Comparison of ENCODE assay signal across 20 mouse cellular contexts in the genomic region with DNA sequence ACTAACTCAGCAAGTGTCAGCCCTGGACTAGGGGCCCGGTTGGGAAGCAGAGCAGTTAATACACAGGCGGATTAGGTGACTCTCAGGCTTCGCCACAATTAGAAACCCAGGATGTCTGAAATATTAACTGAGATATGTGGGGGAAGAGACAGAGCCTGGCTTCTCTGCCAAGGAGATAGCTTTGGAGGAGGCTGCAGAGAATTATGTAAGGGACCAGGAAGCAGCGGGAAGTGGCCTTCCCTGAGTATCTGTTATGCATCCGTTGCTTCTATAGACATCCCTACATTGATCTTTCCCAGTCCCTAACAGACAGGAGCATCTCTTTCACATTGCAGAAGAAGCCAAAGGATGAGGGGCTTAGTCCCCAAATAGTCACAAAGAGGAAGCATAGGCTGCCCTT.
"Had no signal": no experiment of that assay in that cellular context is flagged by ENCODE, and none has a peak within 500 bp of the region (broad histone marks: within the 10 kb centered on the region; RNA-seq: fewer than 3 reads in every experiment).

No protein-coding gene starts in this region.

- H3K36me3 ChIP-seq: liver, embryonic 12.5 days; liver, embryonic 15.5 days; lung, embryonic 15.5 days; midbrain, embryonic 10.5 days; midbrain, embryonic 13.5 days; neural tube, embryonic 12.5 days; neural tube, embryonic 15.5 days; stomach, embryonic 15.5 days had no signal

- H3K4me2 ChIP-seq: liver, embryonic 12.5 days; liver, embryonic 15.5 days; lung, embryonic 15.5 days; midbrain, embryonic 13.5 days; neural tube, embryonic 12.5 days; neural tube, embryonic 15.5 days; stomach, embryonic 15.5 days had no signal

- ATAC-seq: liver, embryonic 12.5 days; midbrain, embryonic 13.5 days; midbrain, embryonic 16.5 days had no signal

- H3K27ac ChIP-seq: liver, embryonic 12.5 days; liver, embryonic 15.5 days; lung, embryonic 15.5 days; midbrain, embryonic 10.5 days; midbrain, embryonic 13.5 days; neural tube, embryonic 12.5 days; neural tube, embryonic 15.5 days; stomach, embryonic 15.5 days had no signal

- H3K4me1 ChIP-seq: liver, embryonic 12.5 days; lung, embryonic 15.5 days; neural tube, embryonic 12.5 days; neural tube, embryonic 15.5 days; stomach, embryonic 15.5 days had no signal

- H3K4me3 ChIP-seq: liver, embryonic 12.5 days; liver, embryonic 15.5 days; lung, embryonic 15.5 days; megakaryocyte, embryonic 14.5 days; midbrain, embryonic 10.5 days; midbrain, embryonic 13.5 days; myocyte; neural tube, embryonic 12.5 days; neural tube, embryonic 15.5 days; stomach, embryonic 15.5 days had no signal

- DNase-seq: kidney, adult 18-20 months; kidney, adult 9 months; kidney, postnatal 14 days; kidney, postnatal 4 days; lung, adult 18-20 months; lung, postnatal 10 days; lung, postnatal 36 days; spleen, adult 18-20 months; thymus, postnatal 25 days had no signal

- H3K27me3 ChIP-seq: liver, embryonic 12.5 days; liver, embryonic 15.5 days; lung, embryonic 15.5 days; midbrain, embryonic 13.5 days; neural tube, embryonic 12.5 days; neural tube, embryonic 15.5 days; stomach, embryonic 15.5 days had no signal

- H3K9me3 ChIP-seq: liver, embryonic 12.5 days; liver, embryonic 15.5 days; lung, embryonic 15.5 days; midbrain, embryonic 10.5 days; midbrain, embryonic 13.5 days; neural tube, embryonic 12.5 days; neural tube, embryonic 15.5 days; stomach, embryonic 15.5 days had no signal

- H3K9ac ChIP-seq: liver, embryonic 12.5 days; liver, embryonic 15.5 days; lung, embryonic 15.5 days; midbrain, embryonic 13.5 days; neural tube, embryonic 12.5 days; neural tube, embryonic 15.5 days; stomach, embryonic 15.5 days had no signal
